In genomic region chr4:128392279-128392678, GRCm38 (mm10) we compare ENCODE assay signal across 29 mouse cellular contexts.
DNase-seq lines count a peak whose midpoint lies in the region; ATAC-seq and TF ChIP-seq lines count a peak whose summit lies in the region.
"Had no signal": no experiment of that assay in that cellular context is flagged by ENCODE, and none has a peak within 500 bp of the region (broad histone marks: within the 10 kb centered on the region; RNA-seq: fewer than 3 reads in every experiment).

No protein-coding gene starts in this region.

- DNase-seq in forebrain, embryonic 11.5 days (ENCODE audit: low spot score) = no peak
- peak; percentile 25 to 45 for DNase-seq in kidney, postnatal 4 days
- DNase-seq in kidney, postnatal 14 days = no peak
- DNase-seq in midbrain, embryonic 11.5 days (ENCODE audit: low spot score, missing footprints) = peak; percentile 86
- DNase-seq in midbrain, postnatal 0 days (ENCODE audit: low spot score) = no peak
- DNase-seq in frontal cortex, postnatal 14 days (ENCODE audit: low spot score in 2 of 2) = no peak
- DNase-seq: adrenal gland, postnatal 14 days; cerebellum, adult 8-10 months; cerebellum, postnatal 36 days; gastrocnemius, postnatal 14 days; heart, adult 11 months; heart, postnatal 10 days; liver; right cerebral cortex, adult 18-20 months; right cerebral cortex, postnatal 4 days; thymus, postnatal 14 days had no signal

- H3K36me3 ChIP-seq in forebrain, embryonic 11.5 days (ENCODE audit: control insufficient read depth, insufficient read depth, low read length) = no peaks in the 10 kb centered on the region
- 0 out of 2 replicates have a peak, but pooled peaks cover 2% of the 10 kb centered on the region for H3K36me3 ChIP-seq in forebrain, embryonic 16.5 days (ENCODE audit: control insufficient read depth, insufficient read depth)
- no peaks in the 10 kb centered on the region; the same call in 1 of the 2 replicates for H3K36me3 ChIP-seq in midbrain, embryonic 11.5 days (ENCODE audit: control insufficient read depth, insufficient read depth, low read length)
- H3K36me3 ChIP-seq in midbrain, postnatal 0 days (ENCODE audit: insufficient read depth, low read length) = peaks cover 37% of the 10 kb centered on the region
- H3K36me3 ChIP-seq: embryonic facial prominence, embryonic 12.5 days; intestine, embryonic 15.5 days; limb, embryonic 10.5 days; liver, embryonic 15.5 days; midbrain, embryonic 12.5 days had no signal

- 28% methylated on average over 3 of the region's 3 CpGs for WGBS in forebrain, embryonic 11.5 days
- WGBS in forebrain, embryonic 16.5 days = 25% methylated on average over 3 of the region's 3 CpGs
- 15% methylated on average over 3 of the region's 3 CpGs for WGBS in midbrain, embryonic 11.5 days
- 19% methylated on average over 3 of the region's 3 CpGs for WGBS in midbrain, postnatal 0 days

- H3K4me3 ChIP-seq in forebrain, embryonic 11.5 days (ENCODE audit: low read depth, low read length) = no peak overlapping the region
- H3K4me3 ChIP-seq in forebrain, embryonic 16.5 days (replicated peaks; ENCODE audit: low read length) = no peak overlapping the region
- H3K4me3 ChIP-seq in midbrain, embryonic 11.5 days (ENCODE audit: low read depth, low read length) = no peak overlapping the region
- no peak overlapping the region for H3K4me3 ChIP-seq in midbrain, postnatal 0 days (ENCODE audit: low read depth, low read length)
- H3K4me3 ChIP-seq: embryonic facial prominence, embryonic 12.5 days; erythroblast, embryonic 14.5 days; forebrain, embryonic 15.5 days; hindbrain, embryonic 13.5 days; intestine, embryonic 15.5 days; layer of hippocampus, adult 2 months; limb, embryonic 10.5 days; liver, embryonic 15.5 days; midbrain, embryonic 12.5 days; neural tube, embryonic 12.5 days had no signal

- H3K9ac ChIP-seq in forebrain, embryonic 11.5 days (ENCODE audit: low read length) = 0 out of 2 replicates have a peak overlapping the region, but pooled peaks have one; percentile 32
- H3K9ac ChIP-seq in forebrain, embryonic 16.5 days (replicated peaks; ENCODE audit: low read depth, low read length) = no peak overlapping the region
- H3K9ac ChIP-seq in midbrain, embryonic 11.5 days (ENCODE audit: low read length) = no peak overlapping the region
- no peak overlapping the region for H3K9ac ChIP-seq in midbrain, postnatal 0 days (replicated peaks; ENCODE audit: low read length, poor library complexity, severe bottlenecking)
- H3K9ac ChIP-seq: embryonic facial prominence, embryonic 12.5 days; forebrain, embryonic 15.5 days; hindbrain, embryonic 13.5 days; intestine, embryonic 15.5 days; liver, embryonic 15.5 days; midbrain, embryonic 12.5 days; neural tube, embryonic 12.5 days had no signal

- H3K4me1 ChIP-seq in forebrain, embryonic 11.5 days (replicated peaks; ENCODE audit: control insufficient read depth, insufficient read depth, low read length) = peaks cover 3% of the 10 kb centered on the region; the same call in 1 of the 2 replicates
- no peaks in the 10 kb centered on the region; the same call in 1 of the 2 replicates for H3K4me1 ChIP-seq in forebrain, embryonic 16.5 days (replicated peaks; ENCODE audit: control insufficient read depth, insufficient read depth, low read length)
- H3K4me1 ChIP-seq in midbrain, embryonic 11.5 days (ENCODE audit: control insufficient read depth, insufficient read depth, low read length) = peaks cover 11% of the 10 kb centered on the region
- H3K4me1 ChIP-seq in midbrain, postnatal 0 days (ENCODE audit: insufficient read depth, low read length) = no peaks in the 10 kb centered on the region
- H3K4me1 ChIP-seq: intestine, embryonic 15.5 days; liver, embryonic 15.5 days had no signal

- no peak overlapping the region for H3K27ac ChIP-seq in forebrain, embryonic 11.5 days (ENCODE audit: low read depth, low read length)
- H3K27ac ChIP-seq in forebrain, embryonic 16.5 days (ENCODE audit: low read length) = no peak overlapping the region
- no peak overlapping the region for H3K27ac ChIP-seq in midbrain, embryonic 11.5 days (ENCODE audit: low read depth, low read length)
- no peak overlapping the region for H3K27ac ChIP-seq in midbrain, postnatal 0 days (ENCODE audit: low read depth, low read length)
- H3K27ac ChIP-seq: embryonic facial prominence, embryonic 12.5 days; forebrain, embryonic 15.5 days; hindbrain, embryonic 13.5 days; intestine, embryonic 15.5 days; layer of hippocampus, adult 2 months; limb, embryonic 10.5 days; liver, embryonic 15.5 days; midbrain, embryonic 12.5 days; neural tube, embryonic 12.5 days had no signal

- ATAC-seq in forebrain, embryonic 11.5 days (replicated peaks; ENCODE audit: low FRiP score) = no peak
- no peak for ATAC-seq in forebrain, embryonic 16.5 days
- ATAC-seq in midbrain, embryonic 11.5 days (ENCODE audit: low FRiP score) = peak; percentile 70
- no peak for ATAC-seq in midbrain, postnatal 0 days (ENCODE audit: low FRiP score)
- ATAC-seq: CD4-positive, CD25-positive, alpha-beta regulatory T cell, adult 4 months; forebrain, embryonic 15.5 days; intestine, embryonic 15.5 days had no signal

- no peak for TF ChIP-seq CTCF in midbrain, postnatal 0 days (IDR thresholded peaks at IDR 0.05)

- no peak overlapping the region for H3K4me2 ChIP-seq in forebrain, embryonic 11.5 days (ENCODE audit: low read depth, low read length, severe bottlenecking)
- H3K4me2 ChIP-seq in forebrain, embryonic 16.5 days (ENCODE audit: low read length) = no peak overlapping the region
- H3K4me2 ChIP-seq in midbrain, embryonic 11.5 days = no peak overlapping the region
- no peak overlapping the region for H3K4me2 ChIP-seq in midbrain, postnatal 0 days (ENCODE audit: low read depth, low read length, poor library complexity, severe bottlenecking)
- H3K4me2 ChIP-seq: embryonic facial prominence, embryonic 12.5 days; forebrain, embryonic 15.5 days; heart, embryonic 11.5 days; hindbrain, embryonic 13.5 days; intestine, embryonic 15.5 days; liver, embryonic 15.5 days; midbrain, embryonic 12.5 days; neural tube, embryonic 12.5 days had no signal

- no peaks in the 10 kb centered on the region for H3K9me3 ChIP-seq in forebrain, embryonic 11.5 days (ENCODE audit: control insufficient read depth, low read length)
- H3K9me3 ChIP-seq in forebrain, embryonic 16.5 days (ENCODE audit: control insufficient read depth, low read length) = no peaks in the 10 kb centered on the region
- H3K9me3 ChIP-seq in midbrain, embryonic 11.5 days (ENCODE audit: control insufficient read depth, low read length) = no peaks in the 10 kb centered on the region
- no peaks in the 10 kb centered on the region for H3K9me3 ChIP-seq in midbrain, postnatal 0 days (ENCODE audit: low read length)
- H3K9me3 ChIP-seq: embryonic facial prominence, embryonic 12.5 days; forebrain, embryonic 15.5 days; hindbrain, embryonic 13.5 days; intestine, embryonic 15.5 days; limb, embryonic 10.5 days; liver, embryonic 15.5 days; midbrain, embryonic 12.5 days; neural tube, embryonic 12.5 days had no signal

- H3K27me3 ChIP-seq in forebrain, embryonic 11.5 days (ENCODE audit: control insufficient read depth, insufficient read depth, low read length) = no peaks in the 10 kb centered on the region
- no peaks in the 10 kb centered on the region for H3K27me3 ChIP-seq in forebrain, embryonic 16.5 days (replicated peaks; ENCODE audit: control insufficient read depth, insufficient read depth, low read length)
- H3K27me3 ChIP-seq in midbrain, embryonic 11.5 days (ENCODE audit: control insufficient read depth, insufficient read depth, low read length) = no peaks in the 10 kb centered on the region
- H3K27me3 ChIP-seq in midbrain, postnatal 0 days (ENCODE audit: insufficient read depth, low read length) = no peaks in the 10 kb centered on the region
- H3K27me3 ChIP-seq: forebrain, embryonic 15.5 days; intestine, embryonic 15.5 days; liver, embryonic 15.5 days; midbrain, embryonic 12.5 days; neural tube, embryonic 12.5 days had no signal

Comparison
In these comparisons a context has a peak if more than half of its experiments do, and no peak if none do; other contexts are left out.
1. DNase-seq: peak in kidney, postnatal 4 days (2 of 2) and midbrain, embryonic 11.5 days (single experiment); none in forebrain, embryonic 11.5 days (single experiment), kidney, postnatal 14 days (single experiment), midbrain, postnatal 0 days (single experiment) and frontal cortex, postnatal 14 days (0 of 2).